Mouse (Mus musculus) myocyte (in vitro differentiated cells): ENCODE measurements around the gene Ppp1ca.

ENCODE experiments used
- CEBPB ChIP-seq: IDR thresholded peaks from 2 replicates; pipeline ENCODE4 v1.6.1; 2011; ENCODE audit warnings: mild to moderate bottlenecking, moderate library complexity; ENCODE audit not compliant: poor library complexity, insufficient read depth, severe bottlenecking
- E2F4 ChIP-seq: IDR thresholded peaks from one replicate; pipeline ENCODE4 v1.6.1; 2011; ENCODE audit warnings: mild to moderate bottlenecking, control low read depth, moderate library complexity; ENCODE audit not compliant: insufficient read depth
- MAX ChIP-seq: IDR thresholded peaks from one replicate; pipeline ENCODE4 v1.6.1; 2011; ENCODE audit warnings: low read depth, mild to moderate bottlenecking, control low read depth
- MYOD1 ChIP-seq, 3 experiments: IDR thresholded peaks; one replicate each; pipeline ENCODE4 v1.6.1; 2011; ENCODE audit warnings: control low read depth in 2 of 3, low read depth in 2 of 3, mild to moderate bottlenecking in 2 of 3, moderate library complexity in 1 of 3; ENCODE audit not compliant: insufficient read length in 2 of 3, control insufficient read depth in 1 of 3
- MYOG ChIP-seq, 3 experiments: IDR thresholded peaks; one replicate each; pipeline ENCODE4 v1.6.1; 2011; ENCODE audit warnings: control low read depth in 2 of 3, low read depth in 2 of 3, mild to moderate bottlenecking in 2 of 3; ENCODE audit not compliant: insufficient read length in 2 of 3, control insufficient read depth in 1 of 3, insufficient read depth in 1 of 3
- POLR2A ChIP-seq: IDR thresholded peaks from one replicate; pipeline ENCODE4 v1.6.1; 2011; ENCODE audit warnings: low read depth, mild to moderate bottlenecking, control low read depth, moderate library complexity; ENCODE audit not compliant: insufficient read length
- POLR2AphosphoS2 ChIP-seq: IDR thresholded peaks from one replicate; pipeline ENCODE4 v1.6.1; 2011; ENCODE audit warnings: low read depth, control low read depth; ENCODE audit not compliant: insufficient read length
- REST ChIP-seq: IDR thresholded peaks from one replicate; pipeline ENCODE4 v1.6.1; 2011; ENCODE audit warnings: mild to moderate bottlenecking, control low read depth, moderate library complexity; ENCODE audit not compliant: insufficient read depth, insufficient read length
- SRF ChIP-seq: IDR thresholded peaks from one replicate; pipeline ENCODE4 v1.6.1; 2011; ENCODE audit warnings: low read depth; ENCODE audit not compliant: control insufficient read depth, insufficient read length
- TCF12 ChIP-seq: IDR thresholded peaks from one replicate; pipeline ENCODE4 v1.6.1; 2011; ENCODE audit warnings: mild to moderate bottlenecking, control low read depth; ENCODE audit not compliant: poor library complexity, insufficient read depth, severe bottlenecking
- TCF3 ChIP-seq: IDR thresholded peaks from one replicate; pipeline ENCODE4 v1.6.1; 2011; ENCODE audit warnings: low read depth, control low read depth; ENCODE audit not compliant: insufficient read length
- USF1 ChIP-seq: IDR thresholded peaks from one replicate; pipeline ENCODE4 v1.6.1; 2011; ENCODE audit warnings: low read depth, mild to moderate bottlenecking, control low read depth, moderate library complexity

GRCm38 (mm10) chr19:4181892-4182291 lies 10.0 kb upstream of the Ppp1ca start:
- TF ChIP-seq USF1 (no peak), MYOG (IDR thresholded peaks at IDR 0.05; ENCODE audit: control insufficient read depth in 1 of 3, insufficient read depth in 1 of 3, insufficient read length in 2 of 3, low read depth in 2 of 3) (no peak), POLR2A (no peak), MYOD1 (IDR thresholded peaks at IDR 0.05; ENCODE audit: control insufficient read depth in 1 of 3, insufficient read length in 2 of 3, low read depth in 2 of 3) (no peak), TCF12 (no peak), SRF (no peak), POLR2AphosphoS2 (no peak), MAX (no peak), E2F4 (no peak), REST (no peak), TCF3 (no peak), CEBPB (no peak)
